Mouse (Mus musculus) lung, postnatal 0 days (tissue): ENCODE results near the gene Spred3. TPM values are rescaled to one million over a fixed set of nuclear protein-coding genes. Genes with fewer than 3 reads are reported as not detected.
"Not testable (repeated sequence)": the region's sequence is repeated elsewhere in the genome, so short reads cannot be mapped to it uniquely, and the experiment has no call there.

Experiments
- ATAC-seq: fragments of 200-750 bp; cut with Nextera tagmentation; 2 replicates; pipeline ENCODE4 v1.8.0; 2017; ENCODE audit warnings: moderate library complexity
- DNase-seq: peaks from one replicate; pipeline ENCODE4 v3.0.0-alpha.2; 2016; ENCODE audit warnings: low spot score
- H3K27ac ChIP-seq: fragments of 300-500 bp; sonication (generic); 2 replicates; pipeline ENCODE4 v1.5.1; 2014; ENCODE audit warnings: antibody characterized with exemption, mild to moderate bottlenecking, low read length, mixed read lengths
- H3K27me3 ChIP-seq: fragments of 300-500 bp; sonication (generic); replicated peaks from 2 replicates; pipeline ENCODE4 v1.6.1; 2014; ENCODE audit warnings: low read length, mixed read lengths; ENCODE audit not compliant: insufficient read depth
- H3K36me3 ChIP-seq: fragments of 300-500 bp; sonication (generic); 2 replicates; pipeline ENCODE4 v1.6.1; 2014; ENCODE audit warnings: low read length, mixed read lengths; ENCODE audit not compliant: insufficient read depth
- H3K4me1 ChIP-seq: fragments of 300-500 bp; sonication (generic); 2 replicates; pipeline ENCODE4 v1.6.1; 2014; ENCODE audit warnings: antibody characterized with exemption, low read depth, low read length, mixed read lengths; ENCODE audit not compliant: insufficient read depth
- H3K4me2 ChIP-seq: fragments of 300-500 bp; sonication (generic); replicated peaks from 2 replicates; pipeline ENCODE4 v1.6.1; 2014; ENCODE audit warnings: low read depth, mild to moderate bottlenecking, low read length, moderate library complexity, mixed read lengths
- H3K4me3 ChIP-seq: fragments of 300-500 bp; sonication (generic); 2 replicates; pipeline ENCODE4 v1.5.1; 2014; ENCODE audit warnings: low read depth, low read length
- H3K9ac ChIP-seq: fragments of 300-500 bp; sonication (generic); replicated peaks from 2 replicates; pipeline ENCODE4 v1.6.1; 2014; ENCODE audit warnings: low read depth, mild to moderate bottlenecking
- H3K9me3 ChIP-seq: fragments of 300-500 bp; sonication (generic); 2 replicates; pipeline ENCODE4 v1.6.1; 2016; ENCODE audit warnings: low read length, mixed read lengths
- CTCF ChIP-seq: IDR thresholded peaks from 2 replicates; pipeline ENCODE4 v1.5.1; 2016; ENCODE audit warnings: antibody characterized with exemption, mild to moderate bottlenecking
- EP300 ChIP-seq: IDR thresholded peaks from 2 replicates; pipeline ENCODE4 v1.6.1; 2016; ENCODE audit warnings: antibody characterized with exemption, mild to moderate bottlenecking, control low read depth
- WGBS: fragments of 180-500 bp; shearing (Covaris S2); extraction: QIAGEN DNeasy Blood & Tissue Kit; methylation state at CpG from one replicate; pipeline ENCODE4 v1.1.7; 2014; 5-methylcytosine and 5-hydroxymethylcytosine counted together
- polyA plus RNA-seq: library from polyadenylated mRNA; unstranded; fragments of >200 nt; fragmentation: Nextera tagmentation; extraction: Ambion mirVana; gene quantifications from 2 replicates; pipeline ENCODE4 v1.2.1, GENCODE M21; 2015

Gene Spred3
- polyA plus RNA-seq, 1 experiment from 2014 or later, result 0.95 TPM

DNA sequence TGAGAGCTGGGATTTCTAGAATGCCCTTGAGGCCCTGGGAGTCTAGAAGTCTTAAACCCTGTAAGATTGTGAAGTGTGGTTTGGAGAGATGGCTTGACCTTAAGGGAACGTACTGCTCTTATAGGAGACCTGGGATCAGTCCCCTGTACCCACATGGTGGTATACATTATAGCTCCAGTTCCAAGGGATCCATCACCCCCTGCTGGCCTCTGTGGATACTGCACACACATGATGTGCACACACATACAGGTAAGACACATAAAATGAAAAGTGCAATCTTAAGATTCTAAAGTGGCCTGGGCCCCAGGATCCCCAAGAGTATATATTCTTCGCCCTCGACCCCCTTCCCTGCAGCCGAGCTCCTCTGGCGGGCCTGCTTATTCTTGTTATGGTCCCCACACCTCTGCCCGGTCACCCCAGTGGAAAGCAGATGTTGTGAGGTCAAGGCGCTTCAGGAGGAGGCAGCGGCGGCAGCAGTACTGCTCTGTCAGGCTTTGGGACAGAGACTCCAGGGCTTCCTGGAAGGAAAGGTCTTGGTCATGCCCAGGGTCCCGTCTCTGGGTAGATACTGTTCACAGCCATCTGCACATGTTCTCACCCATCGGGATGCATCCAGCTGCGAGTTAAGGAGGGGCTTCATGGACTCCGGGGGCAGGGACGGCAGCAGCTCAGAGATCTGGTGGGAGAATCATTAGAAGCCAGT is 16.0 kb downstream of the Spred3 start:
- DNase-seq (no peak), ATAC-seq (no peak)
- H3K9me3 ChIP-seq, result no peaks in the 10 kb centered on the region
- no peak overlapping the region for H3K4me3 ChIP-seq
- H3K36me3 ChIP-seq, result no peaks in the 10 kb centered on the region
- TF ChIP-seq CTCF (peak; percentile 38), EP300 (no peak)
- H3K27ac ChIP-seq, result no peak overlapping the region
- H3K27me3 ChIP-seq, result no peaks in the 10 kb centered on the region
- H3K4me2 ChIP-seq, result no peak overlapping the region
- H3K4me1 ChIP-seq, result no peaks in the 10 kb centered on the region
- no peak overlapping the region for H3K9ac ChIP-seq
- WGBS, result 92% methylated on average over 14 of the region's 14 CpGs

DNA sequence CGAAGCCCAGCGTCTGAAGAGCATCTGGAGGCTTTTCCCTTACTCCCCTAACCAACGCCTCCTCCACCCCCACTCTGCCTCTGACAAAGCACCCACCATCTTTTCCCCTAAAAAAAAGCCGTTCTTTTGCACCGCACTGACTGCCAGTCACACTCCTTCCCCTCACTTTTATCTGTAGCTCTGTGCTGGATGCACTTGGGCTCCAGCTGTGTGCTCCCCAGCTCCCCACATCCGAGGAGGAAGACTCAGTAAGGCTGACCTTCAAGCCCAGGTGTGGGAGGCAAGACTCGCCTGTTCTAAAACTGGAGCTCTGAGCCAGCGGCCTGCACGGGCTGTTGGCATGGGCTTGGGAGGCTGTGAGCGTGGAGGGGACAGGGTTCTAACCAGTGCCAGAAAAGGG is 18.7 kb downstream of the Spred3 start:
- ATAC-seq (no peak), DNase-seq (no peak)
- H3K4me1 ChIP-seq, result no peaks in the 10 kb centered on the region
- H3K9me3 ChIP-seq, result no peaks in the 10 kb centered on the region
- TF ChIP-seq EP300, result no peak
- TF ChIP-seq CTCF, result no peak
- no peak overlapping the region for H3K4me3 ChIP-seq
- no peak overlapping the region for H3K27ac ChIP-seq
- no peak overlapping the region for H3K4me2 ChIP-seq
- 57% methylated on average over 10 of the region's 10 CpGs for WGBS
- H3K36me3 ChIP-seq, result no peaks in the 10 kb centered on the region
- H3K27me3 ChIP-seq, result no peaks in the 10 kb centered on the region
- no peak overlapping the region for H3K9ac ChIP-seq

DNA sequence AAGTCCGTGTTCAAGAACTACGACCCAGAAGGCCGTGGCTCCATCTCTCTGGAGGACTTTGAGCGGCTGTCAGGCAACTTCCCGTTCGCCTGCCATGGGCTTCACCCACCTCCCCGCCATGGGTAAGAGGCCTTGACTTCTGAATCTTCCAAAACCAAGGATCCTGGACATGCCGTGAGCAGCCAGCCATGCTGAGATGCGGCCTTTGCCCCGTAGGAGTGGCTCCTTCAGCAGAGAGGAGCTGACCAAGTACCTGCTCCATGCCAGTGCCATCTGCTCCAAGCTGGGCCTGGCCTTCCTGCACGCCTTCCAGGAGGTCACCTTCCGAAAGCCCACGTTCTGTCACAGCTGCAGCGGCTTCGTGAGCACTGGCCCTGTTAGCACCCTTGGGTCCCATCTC is 21.4 kb downstream of the Spred3 start:
- H3K4me3 ChIP-seq, result no peak overlapping the region
- H3K4me2 ChIP-seq, result no peak overlapping the region
- no peak for TF ChIP-seq EP300
- no peak for TF ChIP-seq CTCF
- 90% methylated on average over 15 of the region's 15 CpGs for WGBS
- H3K27ac ChIP-seq, result no peak overlapping the region
- H3K27me3 ChIP-seq, result no peaks in the 10 kb centered on the region
- no peaks in the 10 kb centered on the region for H3K9me3 ChIP-seq
- DNase-seq, result no peak
- H3K36me3 ChIP-seq, result no peaks in the 10 kb centered on the region
- no peak overlapping the region for H3K9ac ChIP-seq
- no peak for ATAC-seq
- H3K4me1 ChIP-seq, result no peaks in the 10 kb centered on the region

DNA sequence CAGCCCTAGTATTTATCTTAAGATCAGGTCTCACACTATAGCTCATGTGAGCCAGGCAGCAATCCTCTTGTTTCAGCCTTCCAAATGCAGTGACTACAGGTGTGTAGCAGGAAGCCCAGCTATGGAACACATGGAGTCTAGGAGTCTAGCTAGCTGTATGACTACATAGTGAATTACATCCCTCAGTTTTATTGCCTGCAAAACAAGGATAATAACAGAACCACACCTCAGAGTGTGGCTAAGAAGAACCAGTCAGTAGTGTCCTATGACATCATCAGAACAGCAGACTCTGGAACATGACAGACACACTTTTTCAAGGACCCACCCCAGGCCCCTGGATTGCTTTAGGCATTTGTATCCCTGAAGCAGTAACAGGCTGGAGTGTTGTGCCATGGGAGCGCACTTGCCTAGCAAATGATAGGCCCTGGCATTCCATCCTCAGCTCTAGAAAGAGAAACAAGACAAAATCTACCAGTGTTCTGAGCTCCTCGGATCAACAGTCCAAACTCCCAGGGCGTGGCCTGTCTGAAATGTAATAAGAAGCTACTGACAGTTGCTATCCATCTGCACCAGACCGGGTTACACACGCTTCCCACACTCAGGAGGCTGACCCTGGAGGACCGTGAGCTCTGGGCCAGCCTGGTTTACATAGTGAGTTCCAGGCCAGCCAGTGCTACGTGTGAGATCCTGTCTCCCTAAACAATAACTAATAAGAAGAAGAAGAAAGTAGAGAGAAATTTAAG is 23.4 kb downstream of the Spred3 start:
- no peaks in the 10 kb centered on the region for H3K9me3 ChIP-seq
- no peak for TF ChIP-seq EP300
- no peak for TF ChIP-seq CTCF
- WGBS, result 80% methylated on average over 7 of the region's 7 CpGs
- H3K4me3 ChIP-seq, result no peak overlapping the region
- no peak overlapping the region for H3K4me2 ChIP-seq
- H3K36me3 ChIP-seq, result no peaks in the 10 kb centered on the region
- no peaks in the 10 kb centered on the region for H3K4me1 ChIP-seq
- no peaks in the 10 kb centered on the region for H3K27me3 ChIP-seq
- ATAC-seq, result no peak
- DNase-seq, result no peak
- no peak overlapping the region for H3K27ac ChIP-seq
- no peak overlapping the region for H3K9ac ChIP-seq

DNA sequence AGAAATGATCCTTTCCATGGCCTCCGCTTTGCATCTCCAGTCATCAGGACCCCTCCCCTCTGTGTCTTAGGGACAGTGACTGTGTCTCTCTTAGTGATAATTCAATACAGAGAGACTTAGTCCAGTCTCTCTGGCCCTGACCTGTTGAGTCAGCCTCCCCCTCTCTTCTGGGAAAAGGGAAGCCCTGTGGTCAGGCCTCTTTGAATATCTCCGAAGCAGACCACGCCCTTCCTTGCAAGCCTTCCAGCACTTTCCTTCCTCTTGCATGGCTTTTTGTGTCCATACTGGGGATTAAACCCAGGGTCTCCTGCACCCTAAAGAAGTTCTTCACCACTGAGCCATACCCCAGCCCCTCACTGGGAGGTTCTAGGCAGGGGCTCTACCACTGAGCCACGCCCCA is 26.2 kb downstream of the Spred3 start:
- WGBS, result 92% methylated on average over 4 of the region's 4 CpGs
- no peak for ATAC-seq
- no peak overlapping the region for H3K27ac ChIP-seq

DNA sequence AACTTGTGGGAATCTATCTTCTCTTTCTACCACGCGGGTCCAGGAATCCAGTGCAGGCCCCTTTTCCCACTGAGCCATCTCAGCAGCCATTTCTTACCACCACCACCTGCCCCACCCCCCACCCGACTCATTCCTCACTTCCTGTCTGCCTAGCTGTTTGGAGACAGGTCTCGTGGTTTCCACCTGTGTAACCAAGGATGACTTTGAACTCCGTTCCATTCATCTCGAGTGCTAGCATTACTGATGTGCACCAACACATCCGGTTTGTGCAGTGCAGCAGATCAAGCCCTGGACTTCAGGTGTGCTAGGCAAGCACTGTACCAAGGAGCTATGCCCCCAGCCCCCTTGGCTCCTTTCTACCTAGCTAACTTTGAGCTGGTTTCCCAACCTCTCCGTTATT is 28.8 kb downstream of the Spred3 start:
- H3K27ac ChIP-seq, result no peak overlapping the region
- H3K4me1 ChIP-seq, result no peaks in the 10 kb centered on the region
- H3K9me3 ChIP-seq, result no peaks in the 10 kb centered on the region
- no peak overlapping the region for H3K4me3 ChIP-seq
- no peak overlapping the region for H3K9ac ChIP-seq
- no peaks in the 10 kb centered on the region for H3K36me3 ChIP-seq
- no peak overlapping the region for H3K4me2 ChIP-seq
- ATAC-seq, result no peak
- 64% methylated on average over 8 of the region's 8 CpGs for WGBS
- no peak for DNase-seq
- TF ChIP-seq EP300 (no peak), CTCF (no peak)
- H3K27me3 ChIP-seq, result no peaks in the 10 kb centered on the region

More for the DNA sequence above, 26.2 kb downstream of the Spred3 start:
- DNase-seq, result no peak
- Histone ChIP-seq H3K9ac (no peak overlapping the region), H3K36me3 (no peaks in the 10 kb centered on the region), H3K9me3 (no peaks in the 10 kb centered on the region), H3K27me3 (no peaks in the 10 kb centered on the region), H3K4me2 (no peak overlapping the region), H3K4me3 (no peak overlapping the region), H3K4me1 (no peaks in the 10 kb centered on the region)
- TF ChIP-seq EP300 (no peak), CTCF (no peak)

DNA sequence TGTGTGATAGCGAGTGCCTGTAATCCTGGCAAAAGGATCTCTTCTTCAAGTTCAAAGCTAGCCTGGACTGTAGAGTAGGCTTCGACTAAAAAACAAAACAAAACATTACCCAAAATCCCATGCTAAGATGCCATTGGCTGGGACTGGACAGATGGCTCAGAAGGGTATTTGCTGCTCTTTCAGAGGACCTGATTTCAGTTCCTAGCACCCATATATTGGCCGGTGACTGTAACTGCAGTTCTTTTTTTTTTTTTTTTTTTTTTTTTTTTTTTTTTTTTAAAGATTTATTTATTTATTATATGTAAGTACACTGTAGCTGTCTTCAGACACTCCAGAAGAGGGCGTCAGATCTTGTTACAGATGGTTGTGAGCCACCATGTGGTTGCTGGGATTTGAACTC is 31.0 kb downstream of the Spred3 start:
- H3K4me2 ChIP-seq, H3K9me3 ChIP-seq, H3K9ac ChIP-seq, H3K27me3 ChIP-seq, H3K27ac ChIP-seq, ATAC-seq, H3K4me3 ChIP-seq, DNase-seq, H3K36me3 ChIP-seq, H3K4me1 ChIP-seq: not testable (repeated sequence)
- WGBS, result 90% methylated on average over 3 of the region's 4 CpGs
